Mouse (Mus musculus) MN1 (cell line): ENCODE results near the gene Abca9.

Experiments used
- DNase-seq: peaks from one replicate; pipeline ENCODE4 v3.0.0-alpha.2; 2016; ENCODE audit warnings: low spot score

Abca9 gene

GRCm38 (mm10) chr11:110061032-110061431, 107.0 kb downstream of the Abca9 start:
- DNase-seq: no peak

- no peak for DNase-seq
These were observed 107.9 kb downstream of the Abca9 start for GRCm38 (mm10) chr11:110060127-110060526.

- DNase-seq: no peak
These were observed 114.3 kb downstream of the Abca9 start for GRCm38 (mm10) chr11:110053681-110054080.
